Mouse (Mus musculus) bone marrow, adult 2 months (tissue): ENCODE results near the gene Camta1. TPM values are rescaled to one million over a fixed set of nuclear protein-coding genes. Genes with fewer than 3 reads are reported as not detected.

Source experiments
- H3K27ac ChIP-seq: fragments of 200-500 bp; 2 replicates; pipeline ENCODE4 v1.5.1; 2012; ENCODE audit warnings: low read depth, mild to moderate bottlenecking, control low read depth, inconsistent platforms, low read length; ENCODE audit not compliant: control insufficient read depth, poor library complexity, insufficient read depth
- H3K4me1 ChIP-seq: fragments of 200-500 bp; 2 replicates; pipeline ENCODE4 v1.6.1; 2011; ENCODE audit warnings: low read length; ENCODE audit not compliant: control insufficient read depth, insufficient read depth
- H3K4me3 ChIP-seq: fragments of 200-500 bp; replicated peaks from 2 replicates; pipeline ENCODE3; 2011; ENCODE audit warnings: mild to moderate bottlenecking, low read depth, low read length, control low read depth; ENCODE audit not compliant: control insufficient read depth
- CTCF ChIP-seq: fragments of 200-500 bp; IDR thresholded peaks from 2 replicates; pipeline ENCODE4 v1.5.1; 2011; ENCODE audit warnings: low read length, control low read depth; ENCODE audit not compliant: control insufficient read depth, insufficient read depth
- POLR2A ChIP-seq: fragments of 200-500 bp; IDR thresholded peaks from 2 replicates; pipeline ENCODE4 v1.6.1; 2011; ENCODE audit warnings: low read depth, mild to moderate bottlenecking, control low read depth, low read length, borderline replicate concordance; ENCODE audit not compliant: control insufficient read depth
- WGBS: fragments of 180-500 bp; shearing (Covaris S2); methylation state at CpG from one replicate; pipeline ENCODE4 v1.1.7; 2018; 5-methylcytosine and 5-hydroxymethylcytosine counted together
- polyA plus RNA-seq: library from polyadenylated mRNA; stranded (reverse); fragments of >200 nt; gene quantifications from 2 replicates; pipeline ENCODE4 v1.2.4, GENCODE M21; 2011; ENCODE audit warnings: low replicate concordance; ENCODE audit not compliant: missing spikeins, insufficient read depth, insufficient read length

Gene Camta1
- polyA plus RNA-seq, 1 experiment = 26.6 TPM

DNA sequence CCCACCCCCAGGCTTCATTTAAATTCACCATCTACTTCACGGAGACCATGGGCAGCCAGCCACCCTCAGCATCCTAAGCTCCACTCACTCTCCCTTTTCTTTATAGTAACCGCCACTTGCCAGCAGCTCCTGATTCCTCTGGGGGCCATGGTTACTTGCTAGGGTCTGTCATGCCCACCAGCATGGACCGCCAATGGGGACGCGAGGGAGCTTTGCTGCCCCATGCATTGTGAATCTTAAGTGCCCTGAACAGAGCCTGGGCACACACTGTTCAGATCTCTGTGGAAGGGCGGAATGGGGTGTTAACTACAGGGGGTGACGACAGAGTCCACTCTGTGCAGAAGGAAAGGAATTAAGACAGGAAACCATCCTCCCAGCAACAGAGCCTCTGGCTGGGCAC, 465.1 kb downstream of the Camta1 start:
- no peak overlapping the region for H3K27ac ChIP-seq
- 84% methylated on average over 7 of the region's 7 CpGs for WGBS
- no peak overlapping the region for H3K4me3 ChIP-seq
- no peaks in the 10 kb centered on the region for H3K4me1 ChIP-seq
- TF ChIP-seq POLR2A (no peak), CTCF (no peak)

DNA sequence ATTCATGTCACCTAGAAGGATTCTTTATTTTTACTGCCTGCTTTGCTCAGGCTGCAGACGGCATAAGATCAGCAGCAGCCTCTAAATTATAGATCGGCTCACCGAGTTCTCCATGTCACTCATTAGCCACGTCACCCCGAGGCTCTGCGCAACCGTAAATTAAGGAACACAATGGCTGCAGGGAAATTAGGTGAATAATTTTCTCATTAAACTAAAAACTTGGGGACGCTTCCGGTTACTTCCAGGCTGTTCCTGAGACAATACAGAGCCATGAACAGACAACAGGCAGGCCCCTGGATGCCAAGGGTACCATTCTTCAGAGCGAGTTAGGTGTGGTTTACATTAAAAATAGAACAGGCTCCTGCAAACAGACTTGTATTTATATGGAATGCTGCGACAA, 472.3 kb downstream of the Camta1 start:
- H3K4me3 ChIP-seq = no peak overlapping the region
- TF ChIP-seq CTCF (no peak), POLR2A (no peak)
- WGBS = 73% methylated on average over 11 of the region's 11 CpGs
- no peaks in the 10 kb centered on the region for H3K4me1 ChIP-seq
- H3K27ac ChIP-seq = no peak overlapping the region

DNA sequence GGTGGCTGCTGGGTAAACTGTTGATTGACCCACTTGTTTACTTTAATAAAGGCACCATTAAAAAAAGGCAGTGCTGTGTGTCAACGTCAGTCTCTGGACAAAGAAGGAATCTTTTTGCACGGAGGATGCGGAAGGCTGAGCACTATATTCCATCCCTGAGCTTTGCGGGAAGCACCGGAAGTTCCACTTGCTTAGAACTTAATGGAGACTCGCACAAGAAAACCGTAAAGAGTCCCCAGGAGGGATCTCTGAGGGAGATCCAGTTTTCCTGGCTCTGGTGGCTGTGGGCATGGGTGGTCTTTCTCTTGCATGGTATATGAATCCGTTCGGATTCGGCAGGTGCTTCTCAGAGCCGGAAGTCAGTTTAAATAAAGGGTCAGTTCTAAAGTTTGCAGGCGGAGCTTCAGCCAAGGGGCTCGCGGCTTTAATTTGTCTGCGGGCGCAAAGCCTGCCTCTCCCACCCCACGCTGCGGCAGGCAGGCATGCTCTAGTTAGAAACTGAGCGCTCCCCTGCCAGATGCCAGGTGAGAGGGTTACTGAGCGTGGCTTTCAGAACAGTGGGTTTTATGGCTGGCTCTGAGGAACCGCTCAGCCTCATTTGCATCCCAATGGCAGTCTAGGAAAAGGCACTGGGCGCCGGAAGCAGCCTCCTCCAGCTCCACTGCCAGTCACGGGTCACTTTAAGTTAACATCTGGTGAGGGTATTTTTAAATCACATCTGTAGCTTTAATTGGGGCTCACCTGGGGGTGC, 474.8 kb downstream of the Camta1 start:
- H3K4me1 ChIP-seq = no peaks in the 10 kb centered on the region
- no peak overlapping the region for H3K4me3 ChIP-seq
- WGBS = 5% methylated on average over 24 of the region's 24 CpGs

DNA sequence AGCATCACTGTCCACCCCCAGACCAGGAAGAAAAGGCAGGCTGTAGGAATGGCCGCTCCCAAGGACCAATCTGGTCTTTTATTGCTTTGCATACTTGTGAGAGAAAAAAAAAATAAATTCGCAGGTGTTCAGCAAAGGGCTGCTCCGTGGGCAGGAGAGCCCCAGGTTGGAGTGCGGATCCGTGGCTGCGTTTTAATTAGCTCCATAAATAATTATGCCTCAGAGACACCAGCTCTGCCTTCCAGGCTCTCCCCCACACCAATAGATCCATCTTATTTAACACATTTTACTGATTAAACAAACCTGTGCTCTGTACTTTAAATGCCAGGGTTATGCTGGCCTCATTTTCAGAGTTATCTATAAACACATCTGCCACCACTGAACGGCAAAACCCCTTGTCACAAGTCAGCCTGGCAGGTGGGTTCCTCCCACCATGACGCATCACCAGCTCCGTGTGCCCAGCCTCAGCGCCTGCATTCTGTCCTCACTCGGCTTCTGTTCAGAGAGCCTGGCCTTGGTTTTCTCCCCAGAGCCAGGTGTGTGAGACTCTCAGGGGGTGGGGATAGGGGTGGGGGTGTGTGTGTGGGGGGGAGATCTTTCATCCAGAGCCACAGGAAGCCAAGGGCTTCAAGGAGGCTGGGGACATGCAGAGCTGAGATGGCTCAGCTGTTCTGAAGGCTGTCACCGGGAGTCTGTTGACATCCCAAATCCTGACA, 475.5 kb downstream of the Camta1 start:
- no peak overlapping the region for H3K4me3 ChIP-seq
- H3K27ac ChIP-seq = no peak overlapping the region
- WGBS = 9% methylated on average over 12 of the region's 12 CpGs
- TF ChIP-seq CTCF = no peak
- TF ChIP-seq POLR2A = no peak
- H3K4me1 ChIP-seq = no peaks in the 10 kb centered on the region

More for the DNA sequence above, 474.8 kb downstream of the Camta1 start:
- H3K27ac ChIP-seq = no peak overlapping the region
- no peak for TF ChIP-seq CTCF
- no peak for TF ChIP-seq POLR2A

DNA sequence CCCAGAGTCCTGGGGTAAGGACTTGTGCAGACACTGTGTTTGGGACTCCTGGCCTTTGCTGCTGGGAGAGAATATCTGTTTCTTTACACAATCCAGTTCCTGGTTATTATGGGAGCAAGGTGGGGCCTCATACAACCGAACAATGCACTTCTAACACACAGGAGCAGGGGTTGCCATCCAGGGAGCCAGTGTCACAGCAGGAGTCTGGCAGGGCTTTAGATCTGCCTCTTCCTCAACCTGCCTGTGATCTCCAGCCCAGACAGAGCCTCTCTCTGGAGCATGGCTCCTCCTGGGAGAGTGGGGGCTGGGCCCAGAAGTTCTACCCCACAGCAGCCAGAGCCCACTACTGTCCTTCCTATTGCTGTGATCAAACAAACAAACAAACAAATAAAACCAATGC, 483.9 kb downstream of the Camta1 start:
- no peak overlapping the region for H3K27ac ChIP-seq
- TF ChIP-seq POLR2A (no peak), CTCF (no peak)
- 33% methylated on average over 1 of the region's 1 CpGs for WGBS
- H3K4me3 ChIP-seq = no peak overlapping the region
- H3K4me1 ChIP-seq = no peaks in the 10 kb centered on the region

DNA sequence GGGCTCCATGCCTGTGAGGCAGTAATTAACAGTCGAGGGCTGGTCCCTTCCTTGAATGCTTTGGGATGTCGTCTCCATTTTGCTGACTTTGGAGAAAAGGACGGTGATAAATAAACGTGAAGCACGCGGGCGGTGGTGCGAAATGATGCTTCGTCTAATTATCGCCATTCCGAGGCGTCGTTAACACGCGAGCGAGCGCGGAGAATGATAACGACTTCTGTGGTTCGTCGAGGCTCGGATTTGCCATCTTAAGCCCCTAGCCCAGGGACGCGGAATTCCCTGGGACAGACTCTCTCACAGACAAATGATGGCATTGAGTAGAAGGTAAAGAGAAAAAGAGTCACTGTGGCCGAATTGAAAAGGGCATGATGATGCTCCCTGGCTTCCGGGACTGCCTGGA, 485.4 kb downstream of the Camta1 start:
- WGBS = 84% methylated on average over 26 of the region's 26 CpGs
- Histone ChIP-seq H3K27ac (no peak overlapping the region), H3K4me3 (no peak overlapping the region), H3K4me1 (no peaks in the 10 kb centered on the region)
- TF ChIP-seq POLR2A (no peak), CTCF (no peak)

DNA sequence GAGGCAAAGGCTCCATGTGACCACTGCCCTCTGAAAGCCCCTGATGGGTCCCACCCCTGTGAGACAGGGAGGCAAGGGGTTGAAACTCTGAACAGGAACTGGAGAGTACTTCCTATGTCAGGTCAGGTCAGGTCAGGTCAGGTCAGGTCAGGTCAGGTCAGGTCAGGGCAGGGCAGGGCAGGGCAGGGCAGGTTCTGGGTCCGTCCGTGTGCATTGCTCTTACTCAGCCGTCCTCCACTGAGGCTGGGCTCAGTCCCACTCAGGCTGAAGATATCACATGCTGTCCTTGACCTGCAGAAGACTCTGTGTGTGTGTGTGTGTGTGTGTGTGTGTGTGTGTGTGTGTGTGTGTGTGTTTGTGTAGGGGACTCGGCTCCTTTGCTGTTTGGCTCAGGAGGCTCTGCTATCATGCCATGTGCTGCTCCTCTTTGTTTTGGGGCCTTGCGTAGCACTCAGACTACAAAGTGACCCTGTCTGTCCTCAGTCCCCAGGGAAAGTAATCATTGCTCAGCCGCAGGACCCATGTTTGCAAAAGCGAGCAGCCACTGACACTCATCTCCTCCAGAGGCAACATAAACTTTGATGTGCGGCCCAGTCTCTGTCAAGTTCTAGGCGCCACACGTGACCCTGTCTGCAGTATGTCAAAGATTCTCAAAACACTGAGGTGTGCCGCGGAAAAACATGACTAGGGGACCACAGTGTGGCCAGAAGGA, 488.7 kb downstream of the Camta1 start:
- Histone ChIP-seq H3K27ac (no peak overlapping the region), H3K4me3 (no peak overlapping the region), H3K4me1 (no peaks in the 10 kb centered on the region)
- WGBS = 80% methylated on average over 12 of the region's 12 CpGs
- no peak for TF ChIP-seq CTCF
- no peak for TF ChIP-seq POLR2A

DNA sequence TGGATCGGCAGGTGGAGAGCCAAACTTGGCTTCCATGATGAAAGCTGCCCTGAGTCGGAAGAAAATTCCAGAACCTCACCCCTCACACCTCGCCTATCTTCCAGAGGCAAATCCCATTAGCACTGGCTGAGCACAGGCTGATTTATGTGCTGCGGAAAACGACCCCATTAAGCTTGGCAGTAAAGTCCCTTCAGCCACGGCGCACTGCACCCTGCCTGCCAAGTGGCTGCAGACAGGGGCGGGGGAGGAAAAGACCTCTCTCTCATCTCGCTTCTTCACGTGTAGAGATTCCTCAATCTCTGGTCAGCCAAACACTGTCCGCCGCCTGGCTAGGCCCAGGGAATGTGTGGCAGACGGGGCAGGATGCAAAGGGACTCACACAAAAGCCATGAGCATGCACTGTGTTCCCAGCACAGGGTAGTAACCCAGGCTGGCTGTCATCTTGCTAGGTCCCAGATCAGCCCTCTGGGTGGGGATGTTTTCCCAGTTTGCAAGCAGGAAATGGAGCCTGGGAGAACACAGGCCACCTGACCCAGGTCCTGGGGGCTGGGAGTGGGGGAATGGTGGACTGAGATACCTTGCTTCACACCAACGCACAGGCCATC, 494.6 kb downstream of the Camta1 start:
- H3K27ac ChIP-seq = no peak overlapping the region
- H3K4me1 ChIP-seq = no peaks in the 10 kb centered on the region
- H3K4me3 ChIP-seq = no peak overlapping the region
- 40% methylated on average over 14 of the region's 14 CpGs for WGBS
- TF ChIP-seq POLR2A (no peak), CTCF (no peak)
